Mouse (Mus musculus) heart, embryonic 10.5 days (tissue): ENCODE data around the gene E2f2. TPM values are rescaled to one million over a fixed set of nuclear protein-coding genes. Genes with fewer than 3 reads are reported as not detected.

Experiments used
- DNase-seq: peaks from one replicate; pipeline ENCODE4 v3.0.0-alpha.2; 2017; ENCODE audit warnings: low spot score
- H3K27ac ChIP-seq: fragments of 300-500 bp; sonication (generic); 2 replicates; pipeline ENCODE4 v1.5.1; 2016; ENCODE audit warnings: mild to moderate bottlenecking
- H3K27me3 ChIP-seq: fragments of 300-500 bp; sonication (generic); 2 replicates; pipeline ENCODE4 v1.6.1; 2016; ENCODE audit warnings: mild to moderate bottlenecking; ENCODE audit not compliant: poor library complexity, insufficient read depth, severe bottlenecking
- H3K36me3 ChIP-seq: fragments of 300-500 bp; sonication (generic); 2 replicates; pipeline ENCODE4 v1.6.1; 2016; ENCODE audit warnings: mild to moderate bottlenecking, moderate library complexity
- H3K4me1 ChIP-seq: fragments of 300-500 bp; sonication (generic); 2 replicates; pipeline ENCODE4 v1.6.1; 2016; ENCODE audit warnings: mild to moderate bottlenecking
- H3K4me3 ChIP-seq: fragments of 300-500 bp; sonication (generic); 2 replicates; pipeline ENCODE4 v1.5.1; 2016; ENCODE audit warnings: mild to moderate bottlenecking, moderate library complexity
- H3K9me3 ChIP-seq: fragments of 300-500 bp; sonication (generic); 2 replicates; pipeline ENCODE4 v1.6.1; 2016; ENCODE audit warnings: mild to moderate bottlenecking, moderate library complexity
- WGBS: fragments of 180-500 bp; shearing (Covaris S2); methylation state at CpG from one replicate; pipeline ENCODE4 v1.1.7; 2016; 5-methylcytosine and 5-hydroxymethylcytosine counted together
- polyA plus RNA-seq: library from polyadenylated mRNA; unstranded; fragments of >200 nt; fragmentation: Nextera tagmentation; extraction: Ambion mirVana; gene quantifications from 2 replicates; pipeline ENCODE4 v1.2.1, GENCODE M21; 2016

The E2f2 gene
- polyA plus RNA-seq, 1 experiment from 2014 or later: 6.3 TPM

DNA sequence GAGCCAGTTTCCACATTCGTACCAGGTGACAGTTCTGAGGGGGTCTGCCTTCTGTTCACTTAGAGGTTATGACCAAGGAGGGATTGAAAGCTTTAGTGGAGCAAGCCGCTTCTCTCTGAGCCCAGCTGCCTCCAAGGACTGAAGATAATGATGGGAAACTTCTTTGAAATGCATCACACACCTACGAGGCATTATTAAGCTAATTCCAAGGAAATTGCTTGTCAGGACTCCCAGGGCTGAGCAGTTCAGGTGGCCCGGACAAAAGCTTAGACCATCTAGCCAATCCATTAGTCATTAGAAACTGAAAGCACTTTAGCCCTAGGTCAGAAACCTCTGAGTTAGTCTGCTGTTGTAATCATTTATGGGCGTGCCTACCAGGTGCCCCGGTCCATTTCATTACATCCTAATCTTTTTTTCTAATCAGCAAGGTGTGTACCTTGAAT is 25.5 kb upstream of the E2f2 start:
- 8% methylated on average over 6 of the region's 6 CpGs for WGBS
- H3K27me3 ChIP-seq: peaks cover 20% of the 10 kb centered on the region; the same call in 1 of the 2 replicates
- peaks cover 67% of the 10 kb centered on the region for H3K4me1 ChIP-seq
- peak overlapping the region; percentile 95 for H3K27ac ChIP-seq
- H3K36me3 ChIP-seq: peaks cover 7% of the 10 kb centered on the region; the same call in 1 of the 2 replicates
- no peak for DNase-seq
- peak overlapping the region; percentile 85 for H3K4me3 ChIP-seq
- H3K9me3 ChIP-seq: no peaks in the 10 kb centered on the region

DNA sequence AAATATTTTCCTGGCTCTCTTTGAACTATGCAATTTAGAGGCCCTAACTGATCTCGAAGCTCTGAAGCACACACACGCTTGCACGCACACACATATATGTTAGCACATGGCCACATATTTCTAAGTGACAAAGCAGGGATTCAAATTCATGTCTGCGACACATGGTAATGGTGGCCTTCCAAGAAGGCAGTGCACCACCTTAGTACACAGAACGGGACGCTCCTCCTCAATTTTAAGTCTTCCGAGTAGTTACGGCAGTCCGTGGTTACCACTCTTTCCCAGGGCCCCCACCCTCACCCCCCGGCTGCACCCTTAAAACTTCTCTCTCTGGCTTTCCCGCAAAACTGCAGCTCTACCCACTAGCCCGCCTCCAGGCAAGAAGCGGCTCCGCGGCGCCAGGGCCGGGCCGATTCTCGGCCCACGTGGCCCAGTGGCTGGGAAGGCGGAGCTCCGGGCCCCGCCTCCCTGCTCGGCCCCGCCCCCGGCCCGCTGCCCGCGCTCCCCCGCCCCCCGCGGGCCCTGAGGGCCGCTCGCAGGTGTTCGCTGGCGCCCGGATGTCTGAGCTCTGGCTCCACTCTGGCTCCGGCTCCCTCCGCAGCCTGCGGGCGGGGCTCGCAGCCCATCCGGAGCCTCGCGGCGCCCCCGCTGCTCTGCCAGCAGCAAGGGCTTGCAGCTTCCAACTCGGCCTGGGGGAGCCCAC is 24.6 kb upstream of the E2f2 start:
- H3K4me3 ChIP-seq: peak overlapping the region; percentile 49
- peak overlapping the region; percentile 93 for H3K27ac ChIP-seq
- peaks cover 20% of the 10 kb centered on the region; the same call in 1 of the 2 replicates for H3K27me3 ChIP-seq
- H3K4me1 ChIP-seq: peaks cover 64% of the 10 kb centered on the region
- WGBS: under 1% methylated on average over 47 of the region's 48 CpGs
- H3K9me3 ChIP-seq: no peaks in the 10 kb centered on the region
- peaks cover 7% of the 10 kb centered on the region; the same call in 1 of the 2 replicates for H3K36me3 ChIP-seq
- DNase-seq: peak; percentile 94

DNA sequence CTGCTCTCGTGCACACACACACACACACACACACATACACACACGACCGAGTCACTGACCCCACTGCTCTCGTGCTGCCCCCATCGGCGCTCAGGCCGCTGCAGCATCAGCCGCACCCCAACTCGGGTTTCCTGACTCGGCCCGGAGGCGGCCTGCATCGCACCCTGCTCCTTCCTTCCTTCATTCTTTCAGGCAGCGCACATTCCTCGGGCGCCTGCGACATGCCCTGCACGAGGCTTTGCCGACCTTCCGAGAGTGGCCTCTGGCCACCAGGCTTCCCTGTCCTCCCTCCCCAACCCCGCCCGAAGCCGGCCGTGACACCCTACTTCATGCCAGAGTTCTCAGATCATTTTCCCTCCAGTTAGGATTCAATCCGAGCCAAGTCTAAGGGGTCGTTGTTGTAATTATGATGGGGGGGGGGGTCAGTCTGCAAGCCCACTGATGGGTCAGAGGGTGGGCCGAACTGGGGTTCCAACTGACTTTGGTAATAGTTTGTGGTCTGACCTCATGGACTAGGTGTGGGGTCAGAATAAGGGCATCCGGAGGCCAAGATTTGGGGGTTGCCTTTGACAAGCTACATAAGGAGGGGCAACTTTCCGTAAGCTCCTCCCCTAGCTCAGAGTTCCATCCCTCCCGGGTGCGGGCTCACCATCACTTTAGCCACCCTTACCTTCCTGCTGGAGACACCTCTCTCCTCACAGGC is 23.7 kb upstream of the E2f2 start:
- DNase-seq: peak; percentile 83

DNA sequence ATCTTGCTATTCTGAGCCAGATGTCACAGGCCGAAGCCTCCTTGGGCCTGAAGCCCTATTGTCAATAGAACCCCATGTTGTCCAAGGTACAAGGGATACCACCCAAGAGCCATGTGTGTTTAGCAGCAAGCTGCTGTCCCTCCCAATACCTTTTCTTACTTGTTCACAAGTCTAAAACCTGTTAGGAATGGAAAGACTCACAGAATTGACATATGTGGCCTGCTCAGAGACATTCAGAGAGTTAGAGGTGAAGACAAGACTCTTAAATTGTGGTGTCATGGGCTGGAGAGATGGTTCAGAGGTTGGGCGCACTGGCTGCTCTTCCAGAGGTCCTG is 23.2 kb upstream of the E2f2 start:
- Histone ChIP-seq H3K4me3 (no peak overlapping the region), H3K36me3 (peaks cover 7% of the 10 kb centered on the region; the same call in 1 of the 2 replicates), H3K27me3 (peaks cover 20% of the 10 kb centered on the region; the same call in 1 of the 2 replicates), H3K27ac (peak overlapping the region; percentile 93), H3K4me1 (peaks cover 54% of the 10 kb centered on the region), H3K9me3 (no peaks in the 10 kb centered on the region)
- 69% methylated on average over 2 of the region's 2 CpGs for WGBS
- DNase-seq: no peak

More for the DNA sequence above, 23.7 kb upstream of the E2f2 start:
- Histone ChIP-seq H3K27me3 (peaks cover 20% of the 10 kb centered on the region; the same call in 1 of the 2 replicates), H3K36me3 (peaks cover 7% of the 10 kb centered on the region; the same call in 1 of the 2 replicates), H3K27ac (peak overlapping the region; percentile 93), H3K4me1 (peaks cover 59% of the 10 kb centered on the region), H3K9me3 (no peaks in the 10 kb centered on the region), H3K4me3 (peak overlapping the region; percentile 49)
- WGBS: 5% methylated on average over 31 of the region's 31 CpGs

DNA sequence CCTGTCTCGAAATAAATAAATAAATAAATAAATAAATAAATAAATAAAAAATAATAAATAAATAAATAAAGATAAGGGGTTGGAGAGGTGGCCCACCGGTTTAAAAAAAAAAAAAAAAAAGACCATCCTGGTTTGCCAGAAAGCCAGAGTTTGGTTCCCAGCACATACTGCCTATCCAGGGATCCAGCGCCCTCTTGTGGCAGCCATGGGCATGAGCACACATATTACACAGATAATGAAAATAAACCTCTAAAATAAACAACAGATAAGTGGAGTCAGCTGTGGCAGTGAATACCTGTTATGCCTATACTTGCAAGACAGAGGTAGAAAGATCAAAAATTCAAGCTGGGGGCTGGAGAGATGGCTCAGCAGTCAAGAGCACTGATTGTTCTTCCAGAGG is 22.5 kb upstream of the E2f2 start:
- Histone ChIP-seq H3K36me3 (peaks cover 7% of the 10 kb centered on the region; the same call in 1 of the 2 replicates), H3K27me3 (peaks cover 20% of the 10 kb centered on the region; the same call in 1 of the 2 replicates), H3K4me1 (peaks cover 48% of the 10 kb centered on the region), H3K9me3 (no peaks in the 10 kb centered on the region), H3K27ac (no peak overlapping the region), H3K4me3 (no peak overlapping the region)
- DNase-seq: no peak
- WGBS: 40% methylated on average over 3 of the region's 3 CpGs

DNA sequence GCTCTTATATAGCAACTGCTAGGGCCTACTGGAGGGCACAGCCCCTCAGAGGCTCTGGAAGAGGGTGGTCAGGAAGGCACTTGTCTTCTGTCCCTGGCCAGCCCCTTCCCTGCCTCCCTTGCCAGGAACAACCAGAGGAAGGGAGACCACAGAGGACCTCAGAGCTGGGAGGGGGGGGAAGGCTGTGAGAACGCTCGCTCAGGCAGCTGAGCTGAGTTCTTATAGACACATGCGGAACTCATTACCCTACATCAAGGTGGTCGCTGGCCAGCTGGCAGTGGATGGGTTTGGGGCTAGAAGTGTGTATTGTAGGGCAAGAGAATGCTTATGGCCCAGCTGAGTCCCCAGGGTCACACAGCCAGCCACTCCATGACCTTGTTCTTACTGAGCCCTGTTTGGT is 21.6 kb upstream of the E2f2 start:
- no peak overlapping the region for H3K4me3 ChIP-seq

DNA sequence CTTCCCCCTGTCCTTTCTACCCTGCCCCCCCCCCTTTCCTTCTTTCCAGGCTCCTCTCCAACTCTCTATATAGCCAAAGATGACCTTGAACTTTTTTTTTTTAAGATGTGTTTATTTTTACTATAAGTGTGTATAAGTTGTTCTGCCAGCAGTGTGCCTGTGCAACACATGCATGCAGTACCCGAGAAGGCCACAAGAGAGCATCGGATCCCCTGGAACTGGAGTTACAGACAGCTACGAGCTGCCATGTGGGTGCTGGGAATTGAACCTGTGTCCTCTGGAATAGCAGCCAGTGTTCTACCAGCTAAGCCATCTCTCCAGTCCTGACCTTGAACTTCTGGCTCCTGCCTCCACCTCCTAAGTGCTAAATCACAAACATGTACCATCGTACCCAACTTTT is 19.4 kb upstream of the E2f2 start:
- Histone ChIP-seq H3K27me3 (peaks cover 10% of the 10 kb centered on the region; the same call in 1 of the 2 replicates), H3K27ac (0 out of 2 replicates have a peak overlapping the region, but pooled peaks have one; percentile 13), H3K4me1 (peaks cover 27% of the 10 kb centered on the region), H3K4me3 (no peak overlapping the region), H3K9me3 (no peaks in the 10 kb centered on the region), H3K36me3 (no peaks in the 10 kb centered on the region)
- 82% methylated on average over 4 of the region's 4 CpGs for WGBS
- no peak for DNase-seq

More for the DNA sequence above, 21.6 kb upstream of the E2f2 start:
- H3K27ac ChIP-seq: peak overlapping the region; percentile 59; the same call in 1 of the 2 replicates
- peaks cover 44% of the 10 kb centered on the region for H3K4me1 ChIP-seq
- H3K36me3 ChIP-seq: 0 out of 2 replicates have a peak, but pooled peaks cover under 1% of the 10 kb centered on the region
- DNase-seq: no peak
- no peaks in the 10 kb centered on the region for H3K9me3 ChIP-seq
- WGBS: 59% methylated on average over 4 of the region's 4 CpGs
- H3K27me3 ChIP-seq: peaks cover 16% of the 10 kb centered on the region; the same call in 1 of the 2 replicates

DNA sequence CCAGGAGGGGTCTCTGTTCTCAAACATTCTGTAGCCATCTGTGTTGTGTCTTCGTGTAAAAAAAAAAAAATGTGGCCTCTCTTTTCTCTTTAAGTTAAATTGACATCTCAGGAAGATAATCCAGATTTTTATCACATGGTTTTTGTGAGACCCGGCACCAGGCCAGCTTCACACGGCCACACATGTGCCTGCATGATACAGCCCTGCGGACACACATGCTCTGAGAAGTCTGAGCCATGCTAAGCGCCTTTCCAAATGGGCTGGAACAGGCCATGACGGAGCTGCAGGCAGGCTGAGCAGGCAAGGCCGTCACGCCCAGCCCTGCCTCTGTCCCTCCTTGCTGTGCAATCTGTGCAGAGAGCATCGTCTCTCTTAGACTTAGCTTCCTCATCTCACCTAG is 17.7 kb upstream of the E2f2 start:
- Histone ChIP-seq H3K27me3 (peaks cover 10% of the 10 kb centered on the region; the same call in 1 of the 2 replicates), H3K4me3 (no peak overlapping the region), H3K4me1 (peaks cover 15% of the 10 kb centered on the region), H3K27ac (no peak overlapping the region), H3K9me3 (no peaks in the 10 kb centered on the region), H3K36me3 (no peaks in the 10 kb centered on the region)
- 63% methylated on average over 9 of the region's 9 CpGs for WGBS
- no peak for DNase-seq

DNA sequence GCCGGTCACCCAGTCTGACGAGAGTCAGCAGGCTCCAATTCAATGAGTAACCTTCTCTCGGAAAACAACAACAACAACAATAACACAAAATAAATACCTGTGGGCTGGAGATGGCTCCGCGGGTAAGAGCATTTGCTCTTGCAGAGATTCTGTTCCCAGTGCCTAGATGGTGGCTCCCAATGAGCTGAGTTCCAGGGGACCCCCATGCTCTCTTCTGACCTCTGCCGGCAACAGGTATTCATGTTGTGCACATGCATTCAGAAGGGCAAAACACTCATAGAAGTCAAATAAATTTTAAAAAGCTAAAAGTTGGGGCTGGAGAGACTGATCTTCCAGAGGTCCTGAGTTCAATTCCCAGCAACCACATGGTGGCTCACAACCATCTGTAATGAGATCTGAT is 13.7 kb upstream of the E2f2 start:
- Histone ChIP-seq H3K36me3 (no peaks in the 10 kb centered on the region), H3K9me3 (no peaks in the 10 kb centered on the region), H3K27ac (no peak overlapping the region; the same call in 1 of the 2 replicates), H3K4me3 (no peak overlapping the region), H3K27me3 (no peaks in the 10 kb centered on the region), H3K4me1 (peaks cover 8% of the 10 kb centered on the region)
- 68% methylated on average over 6 of the region's 6 CpGs for WGBS
- DNase-seq: no peak

DNA sequence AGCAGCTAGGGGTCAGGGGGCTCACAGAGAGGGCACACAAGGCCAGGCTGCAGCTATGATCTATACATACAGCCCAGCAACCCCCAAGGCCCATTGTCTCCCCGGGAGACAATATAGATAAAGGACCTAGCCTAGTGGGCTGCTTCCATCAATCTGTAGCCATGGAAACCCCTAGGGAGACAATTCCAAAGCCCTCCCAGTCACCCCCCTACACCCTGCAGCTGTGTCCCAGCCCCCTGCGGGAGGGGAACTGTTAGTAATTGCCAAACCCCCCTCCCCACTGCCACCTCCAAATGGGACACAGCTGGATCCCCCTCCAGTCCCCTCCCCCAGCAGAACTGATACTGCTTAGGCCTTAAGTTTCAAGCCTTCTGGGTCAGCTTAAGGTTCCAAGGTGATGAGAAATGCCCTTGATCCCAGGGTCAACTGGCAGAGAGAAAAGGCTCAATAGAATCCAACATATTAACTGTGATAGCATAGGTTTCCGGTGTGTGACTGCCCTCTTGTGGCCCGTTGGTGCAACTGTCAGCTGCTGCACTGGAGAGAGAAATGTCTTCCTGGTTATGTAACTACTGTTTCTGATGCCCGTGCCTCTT is 12.3 kb upstream of the E2f2 start:
- no peaks in the 10 kb centered on the region for H3K9me3 ChIP-seq
- H3K36me3 ChIP-seq: no peaks in the 10 kb centered on the region
- DNase-seq: peak; percentile 92
- H3K4me1 ChIP-seq: peaks cover 10% of the 10 kb centered on the region
- H3K27ac ChIP-seq: peak overlapping the region; percentile 65; the same call in 1 of the 2 replicates
- no peaks in the 10 kb centered on the region for H3K27me3 ChIP-seq
- 9% methylated on average over 5 of the region's 5 CpGs for WGBS
- no peak overlapping the region for H3K4me3 ChIP-seq

DNA sequence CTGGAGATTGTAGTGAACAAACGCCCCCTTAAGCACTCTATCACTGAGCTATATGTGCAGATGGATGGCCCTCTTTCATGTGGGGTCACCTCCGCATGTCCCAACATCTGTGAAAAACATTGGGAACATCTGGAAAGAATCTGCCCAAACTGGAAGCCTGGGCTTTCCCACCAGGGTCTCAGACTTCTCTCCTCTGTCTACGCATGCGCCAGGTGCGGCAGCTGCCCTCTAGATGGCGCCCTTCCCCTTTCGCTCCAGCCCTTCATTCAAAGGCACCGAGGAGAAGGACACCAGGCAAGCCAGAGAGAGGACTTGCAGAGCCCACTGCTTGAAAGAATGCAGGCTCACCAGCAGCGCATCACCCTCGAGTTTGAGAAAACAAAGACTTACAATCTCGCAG is 8.7 kb upstream of the E2f2 start:
- WGBS: 3% methylated on average over 11 of the region's 11 CpGs
- no peaks in the 10 kb centered on the region for H3K27me3 ChIP-seq
- no peaks in the 10 kb centered on the region for H3K9me3 ChIP-seq
- H3K4me3 ChIP-seq: no peak overlapping the region
- H3K4me1 ChIP-seq: peaks cover 10% of the 10 kb centered on the region; the same call in 1 of the 2 replicates
- no peak overlapping the region for H3K27ac ChIP-seq
- DNase-seq: peak; percentile 95
- H3K36me3 ChIP-seq: no peaks in the 10 kb centered on the region

DNA sequence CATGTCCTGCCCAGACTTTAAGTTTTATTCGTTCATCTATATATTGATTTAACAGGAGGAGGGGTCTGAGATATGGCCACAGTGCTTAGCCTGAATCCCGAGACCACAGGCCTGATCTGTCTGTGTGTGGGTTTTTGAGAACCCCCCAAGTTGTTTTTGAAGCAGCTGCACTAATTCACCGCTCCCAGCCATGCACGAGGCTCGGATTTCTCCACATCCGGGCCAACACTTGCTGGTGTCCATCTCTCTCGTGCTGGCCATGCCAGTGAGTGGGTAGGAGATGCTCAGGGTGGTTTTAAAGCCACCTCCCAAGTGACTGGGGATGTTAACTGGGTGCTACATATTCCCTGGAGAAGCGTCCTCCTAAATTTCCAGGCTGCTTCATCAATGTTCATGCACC is 7.2 kb upstream of the E2f2 start:
- Histone ChIP-seq H3K9me3 (no peaks in the 10 kb centered on the region), H3K27me3 (0 out of 2 replicates have a peak, but pooled peaks cover 5% of the 10 kb centered on the region), H3K4me1 (peaks cover 4% of the 10 kb centered on the region; the same call in 1 of the 2 replicates), H3K27ac (no peak overlapping the region), H3K36me3 (no peaks in the 10 kb centered on the region), H3K4me3 (no peak overlapping the region)
- no peak for DNase-seq
- 84% methylated on average over 8 of the region's 8 CpGs for WGBS
